Mouse (Mus musculus): ENCODE measurements at regions not wholly inside any gene's neighbourhood (a gene's known extent, or its start where the extent isn't known, plus 50 kb on each side); places are given as distances from the start of the nearest gene placed in this dataset.

DNA sequence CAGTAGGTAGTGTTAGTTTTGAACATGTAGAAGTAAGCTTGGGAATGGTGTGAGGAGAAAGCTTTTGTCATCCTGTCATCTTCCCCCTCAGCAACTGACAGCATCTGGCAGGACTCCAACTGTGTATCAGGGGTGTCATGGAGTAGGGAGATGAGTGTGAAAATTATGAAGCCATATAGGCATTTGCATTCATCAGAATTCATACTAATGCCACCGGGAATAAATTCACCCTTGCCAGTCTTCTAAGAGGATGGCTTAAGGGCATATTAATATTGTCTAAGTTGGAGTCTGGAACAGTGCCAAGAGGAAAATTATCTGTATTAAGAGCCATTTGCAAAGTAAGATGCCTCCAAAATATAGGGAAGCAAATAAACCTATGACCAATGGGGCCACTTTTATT is 2166.8 kb upstream of the Lrrc6 start:
- no peak overlapping the region for H3K4me3 ChIP-seq (replicated peaks in 1 of 3; ENCODE audit: low read depth in 2 of 3, low read length in 2 of 3, poor library complexity in 1 of 3)
- no peak overlapping the region for H3K9ac ChIP-seq (ENCODE audit: insufficient read depth, low read depth)
- no peaks in the 10 kb centered on the region for H3K36me3 ChIP-seq (replicated peaks in 1 of 2; ENCODE audit: control insufficient read depth in 1 of 2, insufficient read depth in 1 of 2, low read length in 1 of 2)
- H3K27ac ChIP-seq (ENCODE audit: insufficient read depth, low read depth): no peak overlapping the region
- H3K4me1 ChIP-seq (ENCODE audit: control insufficient read depth in 1 of 2, insufficient read depth in 2 of 2): no peaks in the 10 kb centered on the region
- DNase-seq (ENCODE audit: extremely low read depth): no peak
- TF ChIP-seq CHD2 (IDR thresholded peaks at IDR 0.05; ENCODE audit: low read length) (no peak), ELF1 (IDR thresholded peaks at IDR 0.05; ENCODE audit: low read depth, low read length) (no peak), CHD1 (IDR thresholded peaks at IDR 0.05; ENCODE audit: low read depth, low read length) (no peak), TCF12 (IDR thresholded peaks at IDR 0.05; ENCODE audit: low read depth, low read length) (no peak), ZC3H11A (IDR thresholded peaks at IDR 0.05; ENCODE audit: low read depth, low read length) (no peak), POLR2A (IDR thresholded peaks at IDR 0.05; ENCODE audit: low read depth, low read length) (no peak), GABPA (IDR thresholded peaks at IDR 0.05; ENCODE audit: insufficient replicate concordance, low read depth, low read length) (no peak), PAX5 (IDR thresholded peaks at IDR 0.05; ENCODE audit: low read length) (no peak), RCOR1 (conservative IDR thresholded peaks at IDR 0.05; ENCODE audit: low read depth, low read length) (no peak), EP300 (IDR thresholded peaks at IDR 0.05; ENCODE audit: low read length) (no peak), ETS1 (conservative IDR thresholded peaks at IDR 0.05; ENCODE audit: low read depth, low read length) (no peak), NELFE (IDR thresholded peaks at IDR 0.05; ENCODE audit: low read depth, low read length) (no peak), USF2 (conservative IDR thresholded peaks at IDR 0.05; ENCODE audit: low read depth, low read length) (no peak), ZMIZ1 (IDR thresholded peaks at IDR 0.05; ENCODE audit: low read depth, low read length) (no peak), HCFC1 (IDR thresholded peaks at IDR 0.05; ENCODE audit: low read depth, low read length) (no peak), SMC3 (IDR thresholded peaks at IDR 0.05; ENCODE audit: low read depth, low read length) (no peak)
- H3K4me2 ChIP-seq (ENCODE audit: insufficient read depth, low read depth, poor library complexity, severe bottlenecking): no peak overlapping the region
- no peaks in the 10 kb centered on the region for H3K27me3 ChIP-seq (replicated peaks)
- dilution Hi-C loops (cut with MboI; ENCODE audit: extremely low pct_ligation_motif_present, extremely low pct_unique_long_range_greater_than_20kb, low sequenced_read_pairs) (no loop called here), in situ Hi-C loops (cut with MboI; ENCODE audit: low pct_ligation_motif_present, low pct_unique_long_range_greater_than_20kb, low sequenced_read_pairs) (no loop called here)
- H3K79me2 ChIP-seq (replicated peaks; ENCODE audit: control insufficient read depth, extremely low read depth, insufficient read depth, poor library complexity, severe bottlenecking): no peaks in the 10 kb centered on the region
- peaks cover 44% of the 10 kb centered on the region for H3K9me3 ChIP-seq (replicated peaks; ENCODE audit: low read length)

DNA sequence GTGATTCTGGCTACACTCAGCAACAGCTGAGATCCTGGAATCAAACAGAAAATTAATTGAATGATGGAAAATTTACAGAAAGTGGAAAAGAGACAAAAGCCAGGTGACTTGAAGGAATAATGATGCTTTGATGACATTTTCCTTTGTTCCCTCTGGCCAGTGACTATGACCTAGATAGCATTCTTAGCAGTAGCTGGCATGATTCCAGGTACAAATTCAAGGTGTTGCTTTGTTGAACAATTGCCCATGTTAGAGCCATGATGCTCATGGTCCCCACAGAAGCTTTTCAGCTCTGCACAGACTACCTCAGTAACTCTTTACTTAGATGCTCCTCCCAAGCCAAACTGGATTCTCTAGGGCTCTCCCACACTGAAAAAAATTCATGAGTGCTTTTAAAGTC is 2164.6 kb upstream of the Lrrc6 start:
- Histone ChIP-seq H3K27ac (ENCODE audit: insufficient read depth, low read depth) (no peak overlapping the region), H3K4me1 (ENCODE audit: control insufficient read depth in 1 of 2, insufficient read depth in 2 of 2) (no peaks in the 10 kb centered on the region), H3K79me2 (replicated peaks; ENCODE audit: control insufficient read depth, extremely low read depth, insufficient read depth, poor library complexity, severe bottlenecking) (no peaks in the 10 kb centered on the region), H3K27me3 (replicated peaks) (no peaks in the 10 kb centered on the region), H3K4me3 (replicated peaks in 1 of 3; ENCODE audit: low read depth in 2 of 3, low read length in 2 of 3, poor library complexity in 1 of 3) (no peak overlapping the region), H3K9me3 (replicated peaks; ENCODE audit: low read length) (peaks cover 55% of the 10 kb centered on the region), H3K4me2 (ENCODE audit: insufficient read depth, low read depth, poor library complexity, severe bottlenecking) (no peak overlapping the region), H3K36me3 (replicated peaks in 1 of 2; ENCODE audit: control insufficient read depth in 1 of 2, insufficient read depth in 1 of 2, low read length in 1 of 2) (no peaks in the 10 kb centered on the region), H3K9ac (ENCODE audit: insufficient read depth, low read depth) (no peak overlapping the region)
- no peak for DNase-seq (ENCODE audit: extremely low read depth)
- in situ Hi-C loops (cut with MboI; ENCODE audit: low pct_ligation_motif_present, low pct_unique_long_range_greater_than_20kb, low sequenced_read_pairs) (no loop called here), dilution Hi-C loops (cut with MboI; ENCODE audit: extremely low pct_ligation_motif_present, extremely low pct_unique_long_range_greater_than_20kb, low sequenced_read_pairs) (no loop called here)
- no peak for TF ChIP-seq KAT2A (IDR thresholded peaks at IDR 0.05; ENCODE audit: insufficient replicate concordance, low read length)
- no peak for TF ChIP-seq RCOR1 (conservative IDR thresholded peaks at IDR 0.05; ENCODE audit: low read depth, low read length)
- no peak for TF ChIP-seq RAD21 (IDR thresholded peaks at IDR 0.05; ENCODE audit: low read depth, low read length)
- no peak for TF ChIP-seq EP300 (IDR thresholded peaks at IDR 0.05; ENCODE audit: low read length)
- no peak for TF ChIP-seq ETS1 (conservative IDR thresholded peaks at IDR 0.05; ENCODE audit: low read depth, low read length)
- TF ChIP-seq ZKSCAN1 (IDR thresholded peaks at IDR 0.05; ENCODE audit: borderline replicate concordance, low read depth, low read length): no peak
- no peak for TF ChIP-seq SMC3 (IDR thresholded peaks at IDR 0.05; ENCODE audit: low read depth, low read length)
- no peak for TF ChIP-seq UBTF (IDR thresholded peaks at IDR 0.05; ENCODE audit: low read depth, low read length)
- no peak for TF ChIP-seq MYC (IDR thresholded peaks at IDR 0.05; ENCODE audit: low read depth, low read length)
- no peak for TF ChIP-seq TCF12 (IDR thresholded peaks at IDR 0.05; ENCODE audit: low read depth, low read length)
- no peak for TF ChIP-seq CHD1 (IDR thresholded peaks at IDR 0.05; ENCODE audit: low read depth, low read length)
- no peak for TF ChIP-seq SIN3A (IDR thresholded peaks at IDR 0.05; ENCODE audit: low read length)
- TF ChIP-seq CTCF (conservative IDR thresholded peaks at IDR 0.05 in 1 of 2, IDR thresholded peaks at IDR 0.05 in 1 of 2; ENCODE audit: low read depth in 2 of 2, low read length in 2 of 2): no peak
- TF ChIP-seq MAX (IDR thresholded peaks at IDR 0.05; ENCODE audit: low read length): no peak

Measured in CH12.LX (cell line).